Mouse (Mus musculus): ENCODE results near the gene Msln. TPM values are rescaled to one million over a fixed set of nuclear protein-coding genes. Genes with fewer than 3 reads are reported as not detected.

Gene Msln
- polyA plus RNA-seq, 1 experiment = 0.63 TPM

DNA sequence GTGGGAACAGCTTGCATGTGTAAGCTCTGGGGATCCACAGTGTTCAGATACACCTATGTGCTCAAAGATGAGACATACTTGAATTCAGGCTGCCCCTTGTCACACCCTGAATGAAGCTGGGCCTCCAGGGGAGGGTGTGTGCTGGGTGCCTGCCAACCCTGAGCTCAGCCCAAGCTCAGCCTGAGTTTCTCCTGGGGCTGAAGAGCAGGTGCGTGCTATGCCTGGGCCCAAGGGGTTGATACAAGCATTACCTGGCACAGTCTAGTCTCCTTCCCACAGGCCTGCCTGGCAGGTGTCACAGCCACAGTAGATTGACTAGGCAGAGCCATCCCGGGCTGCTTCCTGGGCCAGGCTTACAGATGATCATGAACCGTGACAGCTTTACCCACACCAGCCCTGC is 18.4 kb downstream of the Msln start, which contains the start of gene Mslnl:
Gene Mslnl, plus strand, starts transcription at position 298 of the 400 bp plus-strand sequence.
- Histone ChIP-seq H3K4me1 (ENCODE audit: control insufficient read depth, insufficient read depth, low read length) (no peaks in the 10 kb centered on the region), H3K27me3 (ENCODE audit: control insufficient read depth, insufficient read depth, low read length) (no peaks in the 10 kb centered on the region), H3K36me3 (ENCODE audit: control insufficient read depth, insufficient read depth, low read length) (no peaks in the 10 kb centered on the region), H3K27ac (ENCODE audit: control insufficient read depth, insufficient read depth, low read depth, low read length) (no peak within 1 kb of the TSS), H3K4me3 (ENCODE audit: control insufficient read depth, low read depth, low read length) (no peak within 1 kb of the TSS)
- TF ChIP-seq POLR2A (IDR thresholded peaks at IDR 0.05; ENCODE audit: control insufficient read depth, low read depth, low read length) (no peak), CTCF (IDR thresholded peaks at IDR 0.05; ENCODE audit: control insufficient read depth, insufficient read depth, insufficient replicate concordance, low read depth, low read length) (no peak)

DNA sequence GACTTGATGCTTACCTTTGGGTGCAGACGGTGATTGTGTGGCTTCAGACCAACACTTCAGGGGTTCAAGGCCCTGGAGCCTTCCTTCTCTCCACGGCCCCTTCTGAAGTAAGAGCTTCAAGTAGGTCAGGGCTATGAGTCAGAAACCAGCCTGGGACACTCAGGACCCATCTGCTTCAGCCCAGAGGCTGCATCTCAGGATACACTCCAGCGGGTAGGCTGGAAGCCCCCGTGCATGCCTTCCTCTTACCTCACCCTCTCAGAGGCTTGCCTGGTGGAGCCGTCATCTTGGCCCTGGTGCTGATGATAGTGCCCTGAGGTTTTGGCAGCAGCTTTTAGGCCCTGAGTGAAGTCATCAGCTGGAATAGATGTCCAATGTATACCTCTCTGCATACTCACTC is 18.9 kb downstream of the Msln start:
- TF ChIP-seq CTCF (IDR thresholded peaks at IDR 0.05; ENCODE audit: control insufficient read depth, insufficient read depth, insufficient replicate concordance, low read depth, low read length) (no peak), POLR2A (IDR thresholded peaks at IDR 0.05; ENCODE audit: control insufficient read depth, low read depth, low read length) (no peak)
- H3K27me3 ChIP-seq (ENCODE audit: control insufficient read depth, insufficient read depth, low read length) = no peaks in the 10 kb centered on the region
- H3K4me1 ChIP-seq (ENCODE audit: control insufficient read depth, insufficient read depth, low read length) = no peaks in the 10 kb centered on the region
- H3K36me3 ChIP-seq (ENCODE audit: control insufficient read depth, insufficient read depth, low read length) = no peaks in the 10 kb centered on the region
- no peak overlapping the region for H3K4me3 ChIP-seq (ENCODE audit: control insufficient read depth, low read depth, low read length)
- H3K27ac ChIP-seq (ENCODE audit: control insufficient read depth, insufficient read depth, low read depth, low read length) = no peak overlapping the region

DNA sequence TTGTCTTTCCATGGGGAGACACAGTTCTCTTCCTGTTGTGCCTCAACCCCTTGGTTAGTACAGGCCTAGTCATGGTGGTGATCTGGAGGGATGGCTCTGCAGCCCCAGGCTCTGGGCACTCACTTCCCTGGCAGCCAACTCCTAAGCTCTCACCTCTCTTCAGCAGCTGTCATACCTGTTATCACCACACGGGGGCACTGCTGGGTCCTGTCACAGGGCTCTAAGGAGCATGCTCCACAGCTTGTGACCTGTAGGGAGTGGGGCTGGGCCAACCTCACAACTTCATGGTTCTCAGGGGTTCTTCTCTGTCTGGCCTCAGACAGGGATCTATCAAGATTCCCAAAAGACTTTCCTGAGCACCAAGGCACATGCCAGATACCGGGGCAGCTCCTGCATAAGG is 22.1 kb downstream of the Msln start:
- Histone ChIP-seq H3K4me3 (ENCODE audit: control insufficient read depth, low read depth, low read length) (no peak overlapping the region), H3K27me3 (ENCODE audit: control insufficient read depth, insufficient read depth, low read length) (no peaks in the 10 kb centered on the region), H3K36me3 (ENCODE audit: control insufficient read depth, insufficient read depth, low read length) (no peaks in the 10 kb centered on the region), H3K27ac (ENCODE audit: control insufficient read depth, insufficient read depth, low read depth, low read length) (no peak overlapping the region), H3K4me1 (ENCODE audit: control insufficient read depth, insufficient read depth, low read length) (peaks cover 11% of the 10 kb centered on the region)
- TF ChIP-seq POLR2A (IDR thresholded peaks at IDR 0.05; ENCODE audit: control insufficient read depth, low read depth, low read length) (no peak), CTCF (IDR thresholded peaks at IDR 0.05; ENCODE audit: control insufficient read depth, insufficient read depth, insufficient replicate concordance, low read depth, low read length) (peak; percentile 95; the same call in 1 of the 2 replicates)

DNA sequence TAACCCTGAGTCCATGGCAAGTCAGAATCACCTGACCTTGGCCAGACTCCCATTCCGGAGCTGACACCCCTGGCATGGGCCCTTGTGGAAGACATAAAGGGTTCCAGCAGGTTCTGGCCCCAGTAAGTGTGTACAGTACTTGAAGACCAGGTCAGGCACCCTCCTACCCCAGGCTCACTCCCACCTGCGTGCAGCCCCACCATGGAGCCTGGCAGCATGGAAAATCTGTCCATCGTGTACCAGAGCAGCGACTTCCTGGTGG is 26.2 kb downstream of the Msln start:
- no peaks in the 10 kb centered on the region for H3K36me3 ChIP-seq (ENCODE audit: control insufficient read depth, insufficient read depth, low read length)
- H3K4me3 ChIP-seq (ENCODE audit: control insufficient read depth, low read depth, low read length) = peak overlapping the region; percentile 91
- TF ChIP-seq CTCF (IDR thresholded peaks at IDR 0.05; ENCODE audit: control insufficient read depth, insufficient read depth, insufficient replicate concordance, low read depth, low read length) = no peak
- H3K27me3 ChIP-seq (ENCODE audit: control insufficient read depth, insufficient read depth, low read length) = no peaks in the 10 kb centered on the region
- peaks cover 18% of the 10 kb centered on the region for H3K4me1 ChIP-seq (ENCODE audit: control insufficient read depth, insufficient read depth, low read length)
- peak overlapping the region; percentile 47 for H3K27ac ChIP-seq (ENCODE audit: control insufficient read depth, insufficient read depth, low read depth, low read length)

DNA sequence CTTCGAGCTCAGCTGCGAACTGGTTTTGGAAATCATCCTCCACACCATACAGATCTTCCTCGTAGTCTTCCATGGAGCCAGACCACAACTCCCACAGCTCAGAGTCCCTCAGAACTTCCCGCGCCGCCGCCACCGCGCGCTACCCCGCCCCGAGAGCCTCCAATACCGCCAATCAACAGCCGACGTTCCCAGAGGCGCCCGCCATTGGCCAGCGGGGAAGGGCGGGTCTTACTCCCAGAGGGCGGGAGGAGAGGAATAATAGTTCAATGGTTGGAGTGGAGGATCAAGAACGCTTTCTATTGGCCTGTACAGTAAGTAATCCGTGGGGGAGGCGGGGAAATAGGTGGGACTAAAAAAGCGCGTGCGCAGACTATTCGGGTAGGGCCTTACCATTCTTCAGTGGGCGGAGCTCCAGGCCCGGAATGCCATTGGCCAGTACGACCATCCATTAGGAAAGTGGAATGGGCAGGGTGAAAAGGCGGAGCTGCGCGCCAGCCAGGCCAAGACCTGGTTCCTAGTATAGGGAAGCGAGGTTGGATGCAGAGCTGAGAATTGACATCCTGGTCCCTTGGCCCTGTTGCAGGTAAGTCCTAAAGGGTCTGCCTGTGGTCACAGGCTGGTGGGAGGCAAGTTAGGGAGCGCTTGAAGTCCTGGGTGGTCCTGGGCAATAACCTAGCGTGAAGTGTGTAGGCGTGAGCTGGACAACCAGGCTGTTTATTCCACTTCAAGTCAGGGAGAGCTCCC is 26.7 kb downstream of the Msln start, which contains the start of the genes Chtf18 and Rpusd1:
Gene Chtf18, minus strand, starts transcription at position 155 of the 744 bp plus-strand sequence.
Gene Rpusd1, plus strand, starts transcription at position 406 of the 744 bp plus-strand sequence.
- Histone ChIP-seq H3K4me3 (ENCODE audit: control insufficient read depth, low read depth, low read length) (peak within 1 kb of the TSS; percentile 91), H3K36me3 (ENCODE audit: control insufficient read depth, insufficient read depth, low read length) (no peaks in the 10 kb centered on the region), H3K4me1 (ENCODE audit: control insufficient read depth, insufficient read depth, low read length) (peaks cover 18% of the 10 kb centered on the region), H3K27me3 (ENCODE audit: control insufficient read depth, insufficient read depth, low read length) (no peaks in the 10 kb centered on the region), H3K27ac (ENCODE audit: control insufficient read depth, insufficient read depth, low read depth, low read length) (peak within 1 kb of the TSS; percentile 67)
- no peak for TF ChIP-seq CTCF (IDR thresholded peaks at IDR 0.05; ENCODE audit: control insufficient read depth, insufficient read depth, insufficient replicate concordance, low read depth, low read length)
- peak; percentile 64; the same call in 1 of the 2 replicates for TF ChIP-seq POLR2A (IDR thresholded peaks at IDR 0.05; ENCODE audit: control insufficient read depth, low read depth, low read length)

DNA sequence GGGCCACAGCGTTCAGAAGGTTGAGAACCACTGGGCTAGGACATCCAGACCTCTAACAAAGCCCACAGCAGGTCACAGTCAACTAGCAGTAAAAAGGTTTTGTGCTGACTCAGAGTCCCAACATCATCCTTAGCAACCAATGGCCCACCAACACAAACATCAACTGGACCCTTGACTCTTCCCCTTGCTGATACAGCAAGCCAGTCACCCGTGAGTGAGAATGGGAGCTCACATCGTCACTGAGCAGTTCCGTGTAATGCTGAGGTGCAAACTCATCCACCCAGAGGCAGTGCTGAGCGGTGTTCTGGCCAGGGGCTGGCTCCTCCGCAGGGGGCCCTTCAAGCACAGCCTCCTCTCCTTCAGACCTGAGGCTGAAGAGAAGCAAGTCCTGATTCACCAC is 28.9 kb downstream of the Msln start:
- H3K4me1 ChIP-seq (ENCODE audit: control insufficient read depth, insufficient read depth, low read length) = peaks cover 18% of the 10 kb centered on the region
- no peak overlapping the region for H3K4me3 ChIP-seq (ENCODE audit: control insufficient read depth, low read depth, low read length)
- TF ChIP-seq POLR2A (IDR thresholded peaks at IDR 0.05; ENCODE audit: control insufficient read depth, low read depth, low read length) (no peak), CTCF (IDR thresholded peaks at IDR 0.05; ENCODE audit: control insufficient read depth, insufficient read depth, insufficient replicate concordance, low read depth, low read length) (no peak)
- H3K27me3 ChIP-seq (ENCODE audit: control insufficient read depth, insufficient read depth, low read length) = no peaks in the 10 kb centered on the region
- no peak overlapping the region for H3K27ac ChIP-seq (ENCODE audit: control insufficient read depth, insufficient read depth, low read depth, low read length)
- H3K36me3 ChIP-seq (ENCODE audit: control insufficient read depth, insufficient read depth, low read length) = no peaks in the 10 kb centered on the region

DNA sequence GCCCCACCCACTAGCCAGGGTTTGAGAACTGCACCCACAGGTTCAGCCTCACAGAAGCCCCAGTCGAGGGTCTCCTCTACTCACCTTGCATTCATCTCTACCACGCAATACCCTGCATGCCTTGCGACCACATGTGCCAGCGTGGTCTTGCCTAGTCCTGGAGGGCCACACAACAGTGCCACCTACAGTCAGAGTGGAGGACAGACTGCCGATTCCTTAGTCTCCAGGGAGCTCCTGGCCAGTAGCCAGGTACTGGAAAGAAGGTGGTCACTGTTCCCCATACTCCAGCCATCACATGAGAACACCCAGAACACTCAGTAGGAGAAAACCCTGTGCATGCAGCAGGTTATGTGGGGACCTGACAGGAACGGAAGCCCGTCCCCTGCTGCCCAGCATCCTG is 30.3 kb downstream of the Msln start:
- Histone ChIP-seq H3K27ac (ENCODE audit: control insufficient read depth, insufficient read depth, low read depth, low read length) (no peak overlapping the region), H3K4me1 (ENCODE audit: control insufficient read depth, insufficient read depth, low read length) (peaks cover 18% of the 10 kb centered on the region), H3K36me3 (ENCODE audit: control insufficient read depth, insufficient read depth, low read length) (no peaks in the 10 kb centered on the region), H3K27me3 (ENCODE audit: control insufficient read depth, insufficient read depth, low read length) (no peaks in the 10 kb centered on the region), H3K4me3 (ENCODE audit: control insufficient read depth, low read depth, low read length) (no peak overlapping the region)
- no peak for TF ChIP-seq POLR2A (IDR thresholded peaks at IDR 0.05; ENCODE audit: control insufficient read depth, low read depth, low read length)
- no peak for TF ChIP-seq CTCF (IDR thresholded peaks at IDR 0.05; ENCODE audit: control insufficient read depth, insufficient read depth, insufficient replicate concordance, low read depth, low read length)

Measured in testis, adult 2 months (tissue).